15 mouse cellular contexts compared by ENCODE assay signal in the genomic region with DNA sequence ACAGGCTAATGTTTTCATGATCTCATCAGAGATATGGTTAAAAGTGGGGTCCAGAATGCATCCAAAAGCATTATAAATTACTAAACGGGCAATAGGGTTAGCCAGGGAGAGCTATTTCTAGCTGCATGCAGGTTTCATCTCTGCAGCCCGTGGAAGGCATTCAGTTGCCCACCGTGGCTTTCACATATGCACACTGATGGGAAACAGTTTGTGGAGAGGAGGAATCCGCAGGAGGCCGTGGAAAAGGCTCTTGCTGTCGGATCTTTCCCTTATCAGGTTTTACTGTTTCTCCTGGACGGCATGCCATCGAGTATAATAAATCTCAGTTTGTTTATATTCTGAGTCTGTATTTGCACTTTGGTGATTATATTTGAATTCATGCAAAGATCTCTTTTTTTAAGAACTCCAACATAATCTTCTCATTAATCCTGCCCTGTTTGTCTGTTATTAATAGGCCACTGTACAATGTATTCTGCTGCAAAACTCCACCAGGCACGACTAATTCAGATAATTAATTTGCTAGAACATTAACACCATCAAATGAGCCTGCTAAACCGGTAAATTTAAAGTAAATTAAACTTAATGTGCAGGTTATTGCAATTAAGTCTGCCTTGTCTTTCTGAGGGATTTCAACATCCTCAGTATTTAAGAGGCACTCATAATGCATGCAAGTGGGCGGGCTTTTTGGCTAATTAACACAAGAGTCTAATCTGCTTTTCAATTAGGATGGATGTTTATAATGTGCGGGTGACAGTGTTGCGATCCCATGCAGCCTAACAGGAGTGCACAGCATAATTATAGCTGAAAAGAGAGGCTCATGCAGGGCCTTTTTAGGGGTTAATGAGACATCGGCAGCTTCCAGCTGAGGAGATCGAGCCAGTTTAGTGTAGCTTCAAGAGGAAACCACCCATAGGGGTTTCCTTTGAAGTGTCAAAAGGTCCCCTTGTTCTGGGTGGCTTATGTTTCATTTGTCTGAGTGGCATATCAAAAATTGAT.
A peak's percentile ranks its signal among the peaks of the same experiment; 100 is the strongest.
DNase-seq lines count a peak whose midpoint lies in the region; ATAC-seq lines count a peak whose summit lies in the region.
"Had no signal": no experiment of that assay in that cellular context is flagged by ENCODE, and none has a peak within 500 bp of the region (broad histone marks: within the 10 kb centered on the region; RNA-seq: fewer than 3 reads in every experiment).

No protein-coding gene starts in this region.

- H3K9ac ChIP-seq in midbrain, embryonic 11.5 days (ENCODE audit: low read length), result no peak overlapping the region
- H3K9ac ChIP-seq in forebrain, embryonic 15.5 days (replicated peaks), result no peak overlapping the region
- H3K9ac ChIP-seq: liver, embryonic 13.5 days had no signal

- peaks cover 11% of the 10 kb centered on the region for H3K4me1 ChIP-seq in midbrain, embryonic 11.5 days (ENCODE audit: control insufficient read depth, insufficient read depth, low read length)
- peaks cover 48% of the 10 kb centered on the region for H3K4me1 ChIP-seq in midbrain, embryonic 10.5 days
- H3K4me1 ChIP-seq in forebrain, embryonic 15.5 days, result peaks cover 16% of the 10 kb centered on the region
- H3K4me1 ChIP-seq: liver, embryonic 13.5 days had no signal

- ATAC-seq in midbrain, embryonic 11.5 days (ENCODE audit: low FRiP score), result peak; percentile 59
- ATAC-seq in forebrain, embryonic 15.5 days (replicated peaks), result peak; percentile 96
- no peak for ATAC-seq in granulocyte monocyte progenitor cell, adult 5-6 weeks (replicated peaks; ENCODE audit: poor library complexity, severe bottlenecking)

- WGBS in midbrain, embryonic 11.5 days, result 57% methylated on average over 15 of the region's 15 CpGs
- WGBS in midbrain, embryonic 10.5 days, result 67% methylated on average over 15 of the region's 15 CpGs
- WGBS in forebrain, embryonic 15.5 days, result 8% methylated on average over 15 of the region's 15 CpGs

- H3K4me2 ChIP-seq in midbrain, embryonic 11.5 days, result no peak overlapping the region
- H3K4me2 ChIP-seq in forebrain, embryonic 15.5 days (replicated peaks), result peak overlapping the region; percentile 9
- H3K4me2 ChIP-seq: liver, embryonic 13.5 days had no signal

- H3K9me3 ChIP-seq in midbrain, embryonic 11.5 days (ENCODE audit: control insufficient read depth, low read length), result no peaks in the 10 kb centered on the region
- H3K9me3 ChIP-seq in midbrain, embryonic 10.5 days (replicated peaks), result no peaks in the 10 kb centered on the region
- H3K9me3 ChIP-seq in forebrain, embryonic 15.5 days, result no peaks in the 10 kb centered on the region
- H3K9me3 ChIP-seq: liver, embryonic 13.5 days had no signal

- no peaks in the 10 kb centered on the region for H3K36me3 ChIP-seq in midbrain, embryonic 11.5 days (ENCODE audit: control insufficient read depth, insufficient read depth, low read length)
- H3K36me3 ChIP-seq in midbrain, embryonic 10.5 days, result no peaks in the 10 kb centered on the region
- H3K36me3 ChIP-seq in forebrain, embryonic 15.5 days, result no peaks in the 10 kb centered on the region
- H3K36me3 ChIP-seq: liver, embryonic 13.5 days had no signal

- H3K27ac ChIP-seq in midbrain, embryonic 11.5 days (ENCODE audit: low read depth, low read length), result no peak overlapping the region; the same call in 1 of the 2 replicates
- no peak overlapping the region for H3K27ac ChIP-seq in midbrain, embryonic 10.5 days (replicated peaks)
- H3K27ac ChIP-seq in forebrain, embryonic 15.5 days (replicated peaks), result no peak overlapping the region
- H3K27ac ChIP-seq: liver, embryonic 13.5 days; stomach, postnatal 0 days had no signal

- no peaks in the 10 kb centered on the region for H3K27me3 ChIP-seq in midbrain, embryonic 11.5 days (ENCODE audit: control insufficient read depth, insufficient read depth, low read length)
- no peaks in the 10 kb centered on the region for H3K27me3 ChIP-seq in midbrain, embryonic 10.5 days (ENCODE audit: low read depth, poor library complexity, severe bottlenecking)
- H3K27me3 ChIP-seq in forebrain, embryonic 15.5 days, result peaks cover 66% of the 10 kb centered on the region
- H3K27me3 ChIP-seq: liver, embryonic 13.5 days had no signal

- no peak overlapping the region for H3K4me3 ChIP-seq in midbrain, embryonic 11.5 days (ENCODE audit: low read depth, low read length)
- H3K4me3 ChIP-seq in midbrain, embryonic 10.5 days, result no peak overlapping the region
- H3K4me3 ChIP-seq in forebrain, embryonic 15.5 days, result no peak overlapping the region
- H3K4me3 ChIP-seq: liver, embryonic 13.5 days had no signal

- peak; percentile 85 for DNase-seq in midbrain, embryonic 11.5 days (ENCODE audit: low spot score, missing footprints)
- DNase-seq in midbrain, embryonic 10.5 days (ENCODE audit: low spot score), result no peak
- DNase-seq in mesoderm, embryonic 11.5 days (ENCODE audit: low read depth, low spot score), result peak; percentile 29
- no peak for DNase-seq in c-Kit-positive CD71-positive TER-119-positive erythroid progenitor cells, embryonic 14.5 days (ENCODE audit: low spot score)
- DNase-seq in urinary bladder, adult 18-20 months (ENCODE audit: low spot score in 2 of 2), result no peak
- no peak for DNase-seq in frontal cortex, adult 2 months (ENCODE audit: extremely low spot score in 1 of 2, low spot score in 1 of 2)
- DNase-seq: adrenal gland, postnatal 10 days; cerebellum, adult 9-10 months; heart, adult 18-20 months; kidney, postnatal 14 days; liver, embryonic 13.5 days; lung, postnatal 4 days had no signal

Comparison
In these comparisons a context has a peak if more than half of its experiments do, and no peak if none do; other contexts are left out.
1. DNase-seq: peak in midbrain, embryonic 11.5 days (single experiment) and mesoderm, embryonic 11.5 days (single experiment); none in midbrain, embryonic 10.5 days (single experiment), c-Kit-positive CD71-positive TER-119-positive erythroid progenitor cells, embryonic 14.5 days (single experiment), urinary bladder, adult 18-20 months (0 of 2) and frontal cortex, adult 2 months (0 of 2).